Mouse (Mus musculus): ENCODE measurements around the gene Olfr222. TPM values are rescaled to one million over a fixed set of nuclear protein-coding genes. Genes with fewer than 3 reads are reported as not detected.

Olfr222 gene
- polyA plus RNA-seq, 1 experiment from 2014 or later = not detected

GRCm38 (mm10) chr11:59589496-59589895 lies 13.5 kb upstream of the Olfr222 start:
- H3K4me1 ChIP-seq = no peaks in the 10 kb centered on the region
- 86% methylated on average over 8 of the region's 8 CpGs for WGBS
- no peak overlapping the region for H3K4me3 ChIP-seq
- no peaks in the 10 kb centered on the region for H3K9me3 ChIP-seq
- no peak overlapping the region for H3K27ac ChIP-seq (replicated peaks)
- no peak for ATAC-seq (ENCODE audit: extremely low read depth, insufficient number of reproducible peaks, low FRiP score, low TSS enrichment)
- no peaks in the 10 kb centered on the region for H3K36me3 ChIP-seq
- H3K27me3 ChIP-seq (replicated peaks) = peaks cover 10% of the 10 kb centered on the region
- H3K9ac ChIP-seq = no peak overlapping the region
- no peak overlapping the region for H3K4me2 ChIP-seq

- H3K36me3 ChIP-seq = no peaks in the 10 kb centered on the region
- no peaks in the 10 kb centered on the region for H3K9me3 ChIP-seq
- H3K4me1 ChIP-seq = no peaks in the 10 kb centered on the region
- no peak overlapping the region for H3K27ac ChIP-seq (replicated peaks)
- H3K4me2 ChIP-seq = no peak overlapping the region
- H3K9ac ChIP-seq = no peak overlapping the region
- ATAC-seq (ENCODE audit: extremely low read depth, insufficient number of reproducible peaks, low FRiP score, low TSS enrichment) = no peak
- no peak overlapping the region for H3K4me3 ChIP-seq
- peaks cover 6% of the 10 kb centered on the region for H3K27me3 ChIP-seq (replicated peaks)
- 28% methylated on average over 6 of the region's 6 CpGs for WGBS
These were observed 8.5 kb upstream of the Olfr222 start for GRCm38 (mm10) chr11:59584539-59584938.

GRCm38 (mm10) chr11:59575726-59576125 lies 309 bp downstream of the Olfr222 start:
- Histone ChIP-seq H3K27me3 (replicated peaks) (peaks cover 45% of the 10 kb centered on the region), H3K4me2 (no peak overlapping the region), H3K4me3 (no peak overlapping the region), H3K9me3 (no peaks in the 10 kb centered on the region), H3K4me1 (no peaks in the 10 kb centered on the region), H3K36me3 (no peaks in the 10 kb centered on the region), H3K9ac (no peak overlapping the region), H3K27ac (replicated peaks) (no peak overlapping the region)
- whole genome bisulfite sequencing = 50% methylated on average over 9 of the region's 9 CpGs
- ATAC-seq (ENCODE audit: extremely low read depth, insufficient number of reproducible peaks, low FRiP score, low TSS enrichment) = no peak

GRCm38 (mm10) chr11:59569306-59569705 lies 6.7 kb downstream of the Olfr222 start:
- ATAC-seq (ENCODE audit: extremely low read depth, insufficient number of reproducible peaks, low FRiP score, low TSS enrichment) = no peak
- Histone ChIP-seq H3K4me2 (no peak overlapping the region), H3K4me1 (no peaks in the 10 kb centered on the region), H3K9ac (no peak overlapping the region), H3K36me3 (no peaks in the 10 kb centered on the region), H3K27me3 (replicated peaks) (peaks cover 48% of the 10 kb centered on the region), H3K4me3 (no peak overlapping the region), H3K27ac (replicated peaks) (no peak overlapping the region), H3K9me3 (no peaks in the 10 kb centered on the region)
- 49% methylated on average over 3 of the region's 3 CpGs for WGBS

- Histone ChIP-seq H3K36me3 (no peaks in the 10 kb centered on the region), H3K27me3 (replicated peaks) (peaks cover 8% of the 10 kb centered on the region), H3K9ac (no peak overlapping the region), H3K9me3 (no peaks in the 10 kb centered on the region), H3K4me1 (no peaks in the 10 kb centered on the region), H3K27ac (replicated peaks) (no peak overlapping the region), H3K4me2 (no peak overlapping the region), H3K4me3 (no peak overlapping the region)
- 58% methylated on average over 9 of the region's 9 CpGs for WGBS
- no peak for ATAC-seq (ENCODE audit: extremely low read depth, insufficient number of reproducible peaks, low FRiP score, low TSS enrichment)
These were observed 13.2 kb downstream of the Olfr222 start for GRCm38 (mm10) chr11:59562837-59563236.

- H3K9me3 ChIP-seq = no peaks in the 10 kb centered on the region
- no peak overlapping the region for H3K4me3 ChIP-seq
- no peak overlapping the region for H3K27ac ChIP-seq (replicated peaks)
- peaks cover 8% of the 10 kb centered on the region for H3K27me3 ChIP-seq (replicated peaks)
- no peak for ATAC-seq (ENCODE audit: extremely low read depth, insufficient number of reproducible peaks, low FRiP score, low TSS enrichment)
- no peak overlapping the region for H3K4me2 ChIP-seq
- 82% methylated on average over 4 of the region's 4 CpGs for WGBS
- no peak overlapping the region for H3K9ac ChIP-seq
- no peaks in the 10 kb centered on the region for H3K4me1 ChIP-seq
- no peaks in the 10 kb centered on the region for H3K36me3 ChIP-seq
These were observed 13.7 kb downstream of the Olfr222 start for GRCm38 (mm10) chr11:59562336-59562735.

- 59% methylated on average over 3 of the region's 3 CpGs for WGBS
These were observed 15.1 kb downstream of the Olfr222 start for GRCm38 (mm10) chr11:59560906-59561305.

GRCm38 (mm10) chr11:59554535-59554934 lies 21.5 kb downstream of the Olfr222 start:
- ATAC-seq (ENCODE audit: extremely low read depth, insufficient number of reproducible peaks, low FRiP score, low TSS enrichment) = no peak
- H3K27ac ChIP-seq (replicated peaks) = no peak overlapping the region
- H3K9me3 ChIP-seq = no peaks in the 10 kb centered on the region
- no peaks in the 10 kb centered on the region for H3K36me3 ChIP-seq
- H3K9ac ChIP-seq = no peak overlapping the region
- WGBS = 73% methylated on average over 8 of the region's 8 CpGs
- no peaks in the 10 kb centered on the region for H3K4me1 ChIP-seq
- no peak overlapping the region for H3K4me3 ChIP-seq
- no peaks in the 10 kb centered on the region for H3K27me3 ChIP-seq (replicated peaks)
- no peak overlapping the region for H3K4me2 ChIP-seq

More at GRCm38 (mm10) chr11:59560906-59561305, 15.1 kb downstream of the Olfr222 start:
- Histone ChIP-seq H3K4me2 (no peak overlapping the region), H3K4me3 (no peak overlapping the region), H3K9ac (no peak overlapping the region), H3K4me1 (no peaks in the 10 kb centered on the region), H3K36me3 (no peaks in the 10 kb centered on the region), H3K27ac (replicated peaks) (no peak overlapping the region), H3K9me3 (no peaks in the 10 kb centered on the region), H3K27me3 (replicated peaks) (peaks cover 5% of the 10 kb centered on the region; the same call in 1 of the 2 replicates)
- ATAC-seq (ENCODE audit: extremely low read depth, insufficient number of reproducible peaks, low FRiP score, low TSS enrichment) = no peak

GRCm38 (mm10) chr11:59554127-59554526 lies 21.9 kb downstream of the Olfr222 start:
- 0 out of 2 replicates have a peak, but pooled peaks cover 3% of the 10 kb centered on the region for H3K27me3 ChIP-seq (replicated peaks)
- no peak overlapping the region for H3K9ac ChIP-seq
- H3K27ac ChIP-seq (replicated peaks) = no peak overlapping the region
- no peaks in the 10 kb centered on the region for H3K36me3 ChIP-seq
- no peak overlapping the region for H3K4me3 ChIP-seq
- H3K4me1 ChIP-seq = no peaks in the 10 kb centered on the region
- no peaks in the 10 kb centered on the region for H3K9me3 ChIP-seq
- ATAC-seq (ENCODE audit: extremely low read depth, insufficient number of reproducible peaks, low FRiP score, low TSS enrichment) = no peak
- 90% methylated on average over 11 of the region's 11 CpGs for WGBS
- no peak overlapping the region for H3K4me2 ChIP-seq

GRCm38 (mm10) chr11:59544005-59544404 lies 32.0 kb downstream of the Olfr222 start:
- Histone ChIP-seq H3K4me2 (no peak overlapping the region), H3K9me3 (no peaks in the 10 kb centered on the region), H3K4me3 (no peak overlapping the region), H3K27me3 (replicated peaks) (0 out of 2 replicates have a peak, but pooled peaks cover 4% of the 10 kb centered on the region), H3K4me1 (no peaks in the 10 kb centered on the region), H3K9ac (no peak overlapping the region), H3K36me3 (no peaks in the 10 kb centered on the region), H3K27ac (replicated peaks) (no peak overlapping the region)
- 73% methylated on average over 9 of the region's 9 CpGs for WGBS
- no peak for ATAC-seq (ENCODE audit: extremely low read depth, insufficient number of reproducible peaks, low FRiP score, low TSS enrichment)

GRCm38 (mm10) chr11:59543376-59543775 lies 32.7 kb downstream of the Olfr222 start:
- ATAC-seq (ENCODE audit: extremely low read depth, insufficient number of reproducible peaks, low FRiP score, low TSS enrichment) = no peak
- H3K4me2 ChIP-seq = no peak overlapping the region
- no peak overlapping the region for H3K27ac ChIP-seq (replicated peaks)
- no peak overlapping the region for H3K4me3 ChIP-seq
- no peaks in the 10 kb centered on the region for H3K27me3 ChIP-seq (replicated peaks)
- no peaks in the 10 kb centered on the region for H3K4me1 ChIP-seq
- no peaks in the 10 kb centered on the region for H3K36me3 ChIP-seq
- H3K9me3 ChIP-seq = no peaks in the 10 kb centered on the region
- 78% methylated on average over 3 of the region's 3 CpGs for WGBS
- no peak overlapping the region for H3K9ac ChIP-seq

GRCm38 (mm10) chr11:59542442-59542841 lies 33.6 kb downstream of the Olfr222 start:
- no peaks in the 10 kb centered on the region for H3K27me3 ChIP-seq (replicated peaks)
- no peak for ATAC-seq (ENCODE audit: extremely low read depth, insufficient number of reproducible peaks, low FRiP score, low TSS enrichment)
- no peak overlapping the region for H3K4me2 ChIP-seq
- WGBS = 63% methylated on average over 6 of the region's 6 CpGs
- H3K9me3 ChIP-seq = no peaks in the 10 kb centered on the region
- no peaks in the 10 kb centered on the region for H3K36me3 ChIP-seq
- H3K4me3 ChIP-seq = no peak overlapping the region
- H3K27ac ChIP-seq (replicated peaks) = no peak overlapping the region
- no peaks in the 10 kb centered on the region for H3K4me1 ChIP-seq
- no peak overlapping the region for H3K9ac ChIP-seq
